Mouse (Mus musculus) testis, adult 2 months (tissue): ENCODE data around the gene Cpeb2.

ENCODE experiments used
- CTCF ChIP-seq: fragments of 200-500 bp; IDR thresholded peaks from 2 replicates; pipeline ENCODE4 v1.5.1; 2012; ENCODE audit warnings: low read depth, mild to moderate bottlenecking, inconsistent platforms, low read length, moderate library complexity; ENCODE audit not compliant: control insufficient read depth, insufficient read depth, insufficient replicate concordance
- POLR2A ChIP-seq: fragments of 200-500 bp; IDR thresholded peaks from 2 replicates; pipeline ENCODE4 v1.6.1; 2012; ENCODE audit warnings: low read depth, mild to moderate bottlenecking, inconsistent platforms, low read length, moderate library complexity; ENCODE audit not compliant: control insufficient read depth

DNA sequence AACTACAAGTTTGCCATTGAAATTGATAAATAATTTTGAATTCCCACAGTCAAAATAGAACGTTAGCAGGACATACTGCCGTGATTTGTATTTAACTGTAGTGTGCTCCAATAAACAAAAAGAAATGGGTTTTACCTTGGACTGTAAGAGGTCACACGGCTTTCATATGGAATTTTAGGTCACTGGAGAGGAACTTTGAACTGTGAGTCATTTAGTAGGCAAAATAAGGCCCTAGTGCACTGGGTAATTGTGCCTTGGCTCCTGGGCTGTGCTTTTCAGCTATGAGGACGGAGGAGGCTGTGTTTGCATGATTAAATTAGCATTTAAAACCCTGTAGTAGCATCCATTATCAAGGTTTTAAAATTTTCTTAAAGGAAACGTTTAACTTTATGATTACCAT, 3.0 kb downstream of the Cpeb2 start:
- TF ChIP-seq POLR2A = no peak
- TF ChIP-seq CTCF = no peak
